Mouse (Mus musculus) neural tube, embryonic 14.5 days (tissue): ENCODE data around the gene Epo. TPM values are rescaled to one million over a fixed set of nuclear protein-coding genes. Genes with fewer than 3 reads are reported as not detected.

Source experiments
- ATAC-seq: fragments of 200-750 bp; cut with Nextera tagmentation; 2 replicates; pipeline ENCODE4 v1.8.0; 2017; ENCODE audit warnings: low read depth, mild to moderate bottlenecking, moderate TSS enrichment, moderate library complexity
- H3K27ac ChIP-seq: fragments of 300-500 bp; sonication (generic); 2 replicates; pipeline ENCODE4 v1.5.1; 2014; ENCODE audit warnings: low read depth, mild to moderate bottlenecking, control low read depth, low read length, moderate library complexity, mixed read lengths
- H3K27me3 ChIP-seq: fragments of 300-500 bp; sonication (generic); 2 replicates; pipeline ENCODE4 v1.6.1; 2014; ENCODE audit warnings: low read length; ENCODE audit not compliant: control insufficient read depth, insufficient read depth
- H3K36me3 ChIP-seq: fragments of 300-500 bp; sonication (generic); 2 replicates; pipeline ENCODE4 v1.6.1; 2014; ENCODE audit warnings: low read length, mixed read lengths; ENCODE audit not compliant: control insufficient read depth, insufficient read depth
- H3K4me1 ChIP-seq: fragments of 300-500 bp; sonication (generic); 2 replicates; pipeline ENCODE4 v1.6.1; 2014; ENCODE audit warnings: low read length; ENCODE audit not compliant: control insufficient read depth, insufficient read depth
- H3K4me2 ChIP-seq: fragments of 300-500 bp; sonication (generic); 2 replicates; pipeline ENCODE4 v1.6.1; 2014; ENCODE audit warnings: mild to moderate bottlenecking, low read depth, low read length, control low read depth
- H3K4me3 ChIP-seq: fragments of 300-500 bp; sonication (generic); 2 replicates; pipeline ENCODE4 v1.5.1; 2014; ENCODE audit warnings: low read depth, low read length, control low read depth, mixed read lengths
- H3K9ac ChIP-seq: fragments of 300-500 bp; sonication (generic); replicated peaks from 2 replicates; pipeline ENCODE4 v1.6.1; 2014; ENCODE audit warnings: low read depth, mild to moderate bottlenecking, control low read depth, low read length, mixed read lengths
- H3K9me3 ChIP-seq: fragments of 300-500 bp; sonication (generic); 2 replicates; pipeline ENCODE4 v1.6.1; 2016; ENCODE audit warnings: low read length; ENCODE audit not compliant: control insufficient read depth
- WGBS: fragments of 180-500 bp; shearing (Covaris S2); extraction: QIAGEN DNeasy Blood & Tissue Kit; methylation state at CpG from one replicate; pipeline ENCODE4 v1.1.7; 2014; 5-methylcytosine and 5-hydroxymethylcytosine counted together
- polyA plus RNA-seq: library from polyadenylated mRNA; unstranded; fragments of >200 nt; fragmentation: Nextera tagmentation; extraction: Ambion mirVana; gene quantifications from 2 replicates; pipeline ENCODE4 v1.2.1, GENCODE M21; 2014

Gene Epo
- polyA plus RNA-seq, 1 experiment from 2014 or later: not detected

- Histone ChIP-seq H3K9ac (peak overlapping the region; percentile 93), H3K27me3 (no peaks in the 10 kb centered on the region), H3K4me2 (peak overlapping the region; percentile 93), H3K9me3 (no peaks in the 10 kb centered on the region), H3K4me1 (peaks cover 9% of the 10 kb centered on the region; the same call in 1 of the 2 replicates), H3K36me3 (peaks cover 21% of the 10 kb centered on the region), H3K4me3 (peak overlapping the region; percentile 94), H3K27ac (peak overlapping the region; percentile 94)
- no peak for ATAC-seq
- WGBS: 0% methylated on average over 10 of the region's 12 CpGs
Measured at GRCm38 (mm10) chr5:137532808-137533116, 280 bp downstream of the Epo start.

GRCm38 (mm10) chr5:137532131-137532807 lies 773 bp downstream of the Epo start:
- Histone ChIP-seq H3K4me3 (peak overlapping the region; percentile 94), H3K9me3 (no peaks in the 10 kb centered on the region), H3K4me1 (peaks cover 9% of the 10 kb centered on the region; the same call in 1 of the 2 replicates), H3K9ac (peak overlapping the region; percentile 93), H3K27me3 (no peaks in the 10 kb centered on the region), H3K4me2 (peak overlapping the region; percentile 93), H3K36me3 (peaks cover 26% of the 10 kb centered on the region), H3K27ac (peak overlapping the region; percentile 94)
- ATAC-seq: no peak
- 1% methylated on average over 18 of the region's 19 CpGs for WGBS

GRCm38 (mm10) chr5:137531414-137532130 lies 1.5 kb downstream of the Epo start:
- Histone ChIP-seq H3K9me3 (no peaks in the 10 kb centered on the region), H3K4me2 (peak overlapping the region; percentile 93), H3K9ac (peak overlapping the region; percentile 93), H3K27ac (peak overlapping the region; percentile 94), H3K27me3 (no peaks in the 10 kb centered on the region), H3K4me3 (peak overlapping the region; percentile 94), H3K4me1 (peaks cover 9% of the 10 kb centered on the region; the same call in 1 of the 2 replicates), H3K36me3 (peaks cover 29% of the 10 kb centered on the region)
- ATAC-seq: peak; percentile 26
- WGBS: under 1% methylated on average over 46 of the region's 51 CpGs

GRCm38 (mm10) chr5:137530588-137531413 lies 2.2 kb downstream of the Epo start:
- under 1% methylated on average over 45 of the region's 46 CpGs for WGBS
- ATAC-seq: peak; percentile 67
- H3K9me3 ChIP-seq: no peaks in the 10 kb centered on the region

DNA sequence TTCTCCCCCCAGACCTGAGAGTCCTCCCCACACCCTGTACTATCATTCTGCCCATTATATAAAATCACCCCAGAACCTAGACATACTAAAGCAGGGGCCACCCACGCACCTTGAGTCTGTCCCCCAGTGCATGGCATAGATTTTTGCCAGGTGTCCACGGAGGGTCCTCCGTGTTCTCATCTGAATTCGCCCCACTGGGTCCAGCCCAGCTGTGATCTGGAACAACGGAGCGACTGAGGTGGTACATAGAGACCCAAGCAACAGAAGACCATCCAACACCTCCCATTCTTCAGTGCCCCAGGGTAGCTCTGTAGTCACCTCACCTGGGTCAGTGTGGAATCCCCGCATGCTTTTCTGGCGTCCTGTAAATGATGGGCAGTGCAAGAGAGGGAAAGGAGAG lies 3.0 kb downstream of the Epo start:
- no peaks in the 10 kb centered on the region for H3K9me3 ChIP-seq
- WGBS: 72% methylated on average over 8 of the region's 8 CpGs
- no peak for ATAC-seq
- no peaks in the 10 kb centered on the region for H3K27me3 ChIP-seq
- H3K4me2 ChIP-seq: peak overlapping the region; percentile 93
- peak overlapping the region; percentile 94 for H3K4me3 ChIP-seq
- peak overlapping the region; percentile 93 for H3K9ac ChIP-seq
- H3K36me3 ChIP-seq: peaks cover 36% of the 10 kb centered on the region
- H3K27ac ChIP-seq: peak overlapping the region; percentile 94
- H3K4me1 ChIP-seq: peaks cover 11% of the 10 kb centered on the region; the same call in 1 of the 2 replicates

More at GRCm38 (mm10) chr5:137530588-137531413, 2.2 kb downstream of the Epo start:
- no peaks in the 10 kb centered on the region for H3K27me3 ChIP-seq
- peaks cover 11% of the 10 kb centered on the region; the same call in 1 of the 2 replicates for H3K4me1 ChIP-seq
- peak overlapping the region; percentile 93 for H3K9ac ChIP-seq
- peak overlapping the region; percentile 94 for H3K4me3 ChIP-seq
- H3K4me2 ChIP-seq: peak overlapping the region; percentile 93
- peak overlapping the region; percentile 94 for H3K27ac ChIP-seq
- peaks cover 29% of the 10 kb centered on the region for H3K36me3 ChIP-seq

GRCm38 (mm10) chr5:137529221-137529995 lies 3.6 kb downstream of the Epo start:
- peak overlapping the region; percentile 93 for H3K4me2 ChIP-seq
- WGBS: 70% methylated on average over 15 of the region's 15 CpGs
- 0 out of 2 replicates have a peak overlapping the region, but pooled peaks have one; percentile 13 for H3K9ac ChIP-seq
- H3K27ac ChIP-seq: peak overlapping the region; percentile 28; the same call in 1 of the 2 replicates
- no peak overlapping the region for H3K4me3 ChIP-seq
- peaks cover 42% of the 10 kb centered on the region for H3K36me3 ChIP-seq
- no peaks in the 10 kb centered on the region for H3K9me3 ChIP-seq
- no peaks in the 10 kb centered on the region for H3K27me3 ChIP-seq
- H3K4me1 ChIP-seq: peaks cover 11% of the 10 kb centered on the region; the same call in 1 of the 2 replicates
- no peak for ATAC-seq

- no peak overlapping the region for H3K4me3 ChIP-seq
- H3K27me3 ChIP-seq: no peaks in the 10 kb centered on the region
- H3K4me2 ChIP-seq: no peak overlapping the region
- H3K9me3 ChIP-seq: no peaks in the 10 kb centered on the region
- H3K9ac ChIP-seq: no peak overlapping the region
- no peak for ATAC-seq
- peaks cover 11% of the 10 kb centered on the region; the same call in 1 of the 2 replicates for H3K4me1 ChIP-seq
- 87% methylated on average over 22 of the region's 22 CpGs for WGBS
- H3K27ac ChIP-seq: no peak overlapping the region
- peaks cover 51% of the 10 kb centered on the region for H3K36me3 ChIP-seq
Measured at GRCm38 (mm10) chr5:137528247-137528968, 4.6 kb downstream of the Epo start.

- Histone ChIP-seq H3K27ac (no peak overlapping the region), H3K4me2 (no peak overlapping the region), H3K27me3 (no peaks in the 10 kb centered on the region), H3K36me3 (peaks cover 61% of the 10 kb centered on the region), H3K9me3 (no peaks in the 10 kb centered on the region), H3K4me1 (peaks cover 11% of the 10 kb centered on the region; the same call in 1 of the 2 replicates), H3K4me3 (no peak overlapping the region), H3K9ac (no peak overlapping the region)
- 33% methylated on average over 1 of the region's 1 CpGs for WGBS
- ATAC-seq: no peak
Measured at GRCm38 (mm10) chr5:137527413-137527812, 5.6 kb downstream of the Epo start.
